Mouse (Mus musculus) stomach, embryonic 16.5 days (tissue): Measurements from ENCODE around the gene Serpina5. TPM values are rescaled to one million over a fixed set of nuclear protein-coding genes. Genes with fewer than 3 reads are reported as not detected.

ENCODE experiments used
- ATAC-seq: fragments of 200-750 bp; cut with Nextera tagmentation; 2 replicates; pipeline ENCODE4 v1.8.0; 2017; ENCODE audit warnings: moderate number of reproducible peaks, moderate TSS enrichment; ENCODE audit not compliant: insufficient read depth, low FRiP score
- H3K27ac ChIP-seq: fragments of 300-500 bp; sonication (generic); 2 replicates; pipeline ENCODE4 v1.5.1; 2014; ENCODE audit warnings: low read length
- H3K27me3 ChIP-seq: fragments of 300-500 bp; sonication (generic); 2 replicates; pipeline ENCODE4 v1.6.1; 2014; ENCODE audit warnings: low read length, control low read depth, mixed read lengths; ENCODE audit not compliant: control insufficient read depth, insufficient read depth
- H3K36me3 ChIP-seq: fragments of 300-500 bp; sonication (generic); 2 replicates; pipeline ENCODE4 v1.6.1; 2014; ENCODE audit warnings: low read length; ENCODE audit not compliant: control insufficient read depth, insufficient read depth
- H3K4me1 ChIP-seq: fragments of 300-500 bp; sonication (generic); 2 replicates; pipeline ENCODE4 v1.6.1; 2014; ENCODE audit warnings: low read length, control low read depth, mixed read lengths; ENCODE audit not compliant: control insufficient read depth, insufficient read depth
- H3K4me2 ChIP-seq: fragments of 300-500 bp; sonication (generic); 2 replicates; pipeline ENCODE4 v1.6.1; 2014; ENCODE audit warnings: low read depth, low read length, mixed read lengths
- H3K4me3 ChIP-seq: fragments of 300-500 bp; sonication (generic); replicated peaks from 2 replicates; pipeline ENCODE4 v1.5.1; 2014; ENCODE audit warnings: mild to moderate bottlenecking, low read length
- H3K9ac ChIP-seq: fragments of 300-500 bp; sonication (generic); 2 replicates; pipeline ENCODE4 v1.6.1; 2014; ENCODE audit warnings: low read length
- H3K9me3 ChIP-seq: fragments of 300-500 bp; sonication (generic); replicated peaks from 2 replicates; pipeline ENCODE4 v1.6.1; 2016; ENCODE audit warnings: low read length, control low read depth; ENCODE audit not compliant: control insufficient read depth
- WGBS: fragments of 180-500 bp; shearing (Covaris S2); extraction: QIAGEN DNeasy Blood & Tissue Kit; methylation state at CpG from one replicate; pipeline ENCODE4 v1.1.7; 2014; 5-methylcytosine and 5-hydroxymethylcytosine counted together
- polyA plus RNA-seq: library from polyadenylated mRNA; unstranded; fragments of >200 nt; fragmentation: Nextera tagmentation; extraction: Ambion mirVana; gene quantifications from 2 replicates; pipeline ENCODE4 v1.2.1, GENCODE M21; 2015

Serpina5 gene
- polyA plus RNA-seq, 1 experiment from 2014 or later: not detected

- Histone ChIP-seq H3K27ac (no peak overlapping the region), H3K4me1 (no peaks in the 10 kb centered on the region), H3K4me2 (no peak overlapping the region), H3K27me3 (no peaks in the 10 kb centered on the region), H3K9me3 (no peaks in the 10 kb centered on the region), H3K36me3 (no peaks in the 10 kb centered on the region), H3K9ac (no peak overlapping the region), H3K4me3 (no peak overlapping the region)
- WGBS: 52% methylated on average over 1 of the region's 1 CpGs
- no peak for ATAC-seq
Observed at GRCm38 (mm10) chr12:104142427-104142826, 41.5 kb downstream of the Serpina5 start.

GRCm38 (mm10) chr12:104143286-104143685 is 42.4 kb downstream of the Serpina5 start:
- Histone ChIP-seq H3K36me3 (no peaks in the 10 kb centered on the region), H3K9ac (no peak overlapping the region), H3K27ac (no peak overlapping the region), H3K4me2 (no peak overlapping the region), H3K9me3 (no peaks in the 10 kb centered on the region), H3K4me1 (no peaks in the 10 kb centered on the region), H3K4me3 (no peak overlapping the region), H3K27me3 (no peaks in the 10 kb centered on the region)
- WGBS: 79% methylated on average over 1 of the region's 1 CpGs
- ATAC-seq: no peak

GRCm38 (mm10) chr12:104145571-104145970 is 44.7 kb downstream of the Serpina5 start:
- H3K36me3 ChIP-seq: no peaks in the 10 kb centered on the region
- ATAC-seq: no peak
- no peak overlapping the region for H3K27ac ChIP-seq
- H3K27me3 ChIP-seq: no peaks in the 10 kb centered on the region
- H3K4me2 ChIP-seq: no peak overlapping the region
- WGBS: 76% methylated on average over 2 of the region's 2 CpGs
- no peak overlapping the region for H3K9ac ChIP-seq
- no peaks in the 10 kb centered on the region for H3K4me1 ChIP-seq
- no peaks in the 10 kb centered on the region for H3K9me3 ChIP-seq
- no peak overlapping the region for H3K4me3 ChIP-seq

- no peak overlapping the region for H3K4me2 ChIP-seq
- no peak for ATAC-seq
- H3K4me3 ChIP-seq: no peak overlapping the region
- whole genome bisulfite sequencing: 67% methylated on average over 2 of the region's 2 CpGs
- no peaks in the 10 kb centered on the region for H3K9me3 ChIP-seq
- H3K36me3 ChIP-seq: no peaks in the 10 kb centered on the region
- H3K27ac ChIP-seq: no peak overlapping the region
- no peaks in the 10 kb centered on the region for H3K27me3 ChIP-seq
- no peaks in the 10 kb centered on the region for H3K4me1 ChIP-seq
- no peak overlapping the region for H3K9ac ChIP-seq
Observed at GRCm38 (mm10) chr12:104151989-104152388, 51.1 kb downstream of the Serpina5 start.

GRCm38 (mm10) chr12:104153041-104153645 is 52.2 kb downstream of the Serpina5 start:
- no peak overlapping the region for H3K4me2 ChIP-seq
- H3K27ac ChIP-seq: no peak overlapping the region
- ATAC-seq: no peak
- no peaks in the 10 kb centered on the region for H3K9me3 ChIP-seq
- 53% methylated on average over 3 of the region's 3 CpGs for WGBS
- no peak overlapping the region for H3K4me3 ChIP-seq
- H3K4me1 ChIP-seq: no peaks in the 10 kb centered on the region
- H3K36me3 ChIP-seq: no peaks in the 10 kb centered on the region
- no peak overlapping the region for H3K9ac ChIP-seq
- no peaks in the 10 kb centered on the region for H3K27me3 ChIP-seq

- 90% methylated on average over 2 of the region's 2 CpGs for WGBS
- Histone ChIP-seq H3K4me2 (no peak within 1 kb of the TSS), H3K27ac (no peak within 1 kb of the TSS), H3K27me3 (no peaks in the 10 kb centered on the region), H3K36me3 (no peaks in the 10 kb centered on the region), H3K4me1 (no peaks in the 10 kb centered on the region), H3K9ac (no peak within 1 kb of the TSS), H3K4me3 (no peak within 1 kb of the TSS), H3K9me3 (no peaks in the 10 kb centered on the region)
- no peak for ATAC-seq
Observed at GRCm38 (mm10) chr12:104153656-104154055, 52.7 kb downstream of the Serpina5 start, which contains the start of gene Serpina3c. TSS of gene Serpina3c (minus strand) at chr12:104153870.

Other genes starting within 250 kb of the Serpina5 start
- 29.1 and 33.5 TPM in 2 replicates for gene Serpina1a, start 237.6 kb upstream of the Serpina5 start, polyA plus RNA-seq
- 16.1 and 22.8 TPM in 2 replicates for gene Serpina1c, start 196.2 kb upstream of the Serpina5 start, polyA plus RNA-seq
- gene Serpina1e, start 142.1 kb upstream of the Serpina5 start, polyA plus RNA-seq: 12.6 and 17.0 TPM in 2 replicates
- 0.49 and 0.62 TPM in 2 replicates for gene Serpina11, start 111.2 kb upstream of the Serpina5 start, polyA plus RNA-seq
- 0.05 TPM in 1 of 2 replicates, not detected in the other for gene Serpina9, start 87.4 kb upstream of the Serpina5 start, polyA plus RNA-seq
- gene Serpina12, start 56.7 kb upstream of the Serpina5 start, polyA plus RNA-seq: not detected in 2 replicates
- gene Serpina3a, start 11.6 kb downstream of the Serpina5 start, polyA plus RNA-seq: not detected in 2 replicates
- not detected in 2 replicates for gene Serpina3b, start 26.9 kb downstream of the Serpina5 start, polyA plus RNA-seq
- gene Serpina3c, start 52.8 kb downstream of the Serpina5 start, polyA plus RNA-seq: not detected in 2 replicates
- gene Serpina3f, start 113.4 kb downstream of the Serpina5 start, polyA plus RNA-seq: 0.15 TPM in 1 of 2 replicates, not detected in the other
- gene Serpina3g, start 135.1 kb downstream of the Serpina5 start, polyA plus RNA-seq: 1.7 and 2.0 TPM in 2 replicates
- gene Serpina3i, start 162.0 kb downstream of the Serpina5 start, polyA plus RNA-seq: 0.13 TPM in 1 of 2 replicates, not detected in the other
- gene Serpina3j, start 213.4 kb downstream of the Serpina5 start, polyA plus RNA-seq: not detected in 2 replicates
- not detected in 2 replicates for gene Serpina3k, start 237.4 kb downstream of the Serpina5 start, polyA plus RNA-seq
- not detected in 2 replicates for gene Serpina3m, start 237.4 kb downstream of the Serpina5 start, polyA plus RNA-seq